ENCODE assay signal across 8 mouse cellular contexts in genomic region chr3:89784991-89785753, GRCm38 (mm10). TPM values are rescaled to one million over a fixed set of nuclear protein-coding genes. Genes with fewer than 3 reads are reported as not detected.
DNase-seq lines count a peak whose midpoint lies in the region; ATAC-seq and TF ChIP-seq lines count a peak whose summit lies in the region.

No protein-coding gene starts in this region.

- no peaks in the 10 kb centered on the region for H3K9me3 ChIP-seq in hindbrain, embryonic 13.5 days

- H3K4me3 ChIP-seq in left cerebral cortex, adult 2 months: no peak overlapping the region
- no peak overlapping the region for H3K4me3 ChIP-seq in hindbrain, embryonic 13.5 days

- ATAC-seq in hindbrain, embryonic 13.5 days (ENCODE audit: low FRiP score): no peak
- ATAC-seq in megakaryocyte, adult 5-6 weeks (ENCODE audit: poor library complexity, severe bottlenecking): peak; percentile 96

- H3K9ac ChIP-seq in hindbrain, embryonic 13.5 days: peak overlapping the region; percentile 24; the same call in 1 of the 2 replicates

- no peaks in the 10 kb centered on the region for H3K27me3 ChIP-seq in hindbrain, embryonic 13.5 days

- H3K4me2 ChIP-seq in hindbrain, embryonic 13.5 days: no peak overlapping the region

- peak; percentile 53 to 73 for DNase-seq in left cerebral cortex, adult 2 months (ENCODE audit: extremely low spot score in 1 of 2, low spot score in 2 of 2)
- no peak for DNase-seq in left cerebral cortex, adult 11 months (ENCODE audit: low spot score)
- DNase-seq in cerebellum, adult 8-10 months: peak; percentile 69
- DNase-seq in frontal cortex, postnatal 14 days (ENCODE audit: low spot score in 2 of 2): peak; percentile 40 to 67
- peak; percentile 49 to 86 for DNase-seq in left cerebral cortex, postnatal 10 days (ENCODE audit: extremely low spot score in 1 of 2, low spot score in 2 of 2)
- peak; percentile 91 for DNase-seq in skeletal muscle tissue, adult 2 months (ENCODE audit: low read depth, low spot score)

- no peak overlapping the region for H3K27ac ChIP-seq in left cerebral cortex, adult 2 months
- no peak overlapping the region for H3K27ac ChIP-seq in hindbrain, embryonic 13.5 days

- peaks cover 40% of the 10 kb centered on the region for H3K36me3 ChIP-seq in hindbrain, embryonic 13.5 days

- 28% methylated on average over 11 of the region's 11 CpGs for WGBS in hindbrain, embryonic 13.5 days

- intact Hi-C loops in left cerebral cortex, adult 2 months (cut with DNase I): loop anchor here (1.0 kb wide), 1 partner anchor 73 kb away; no protein-coding TSS in a partner anchor
- intact Hi-C loops in left cerebral cortex, postnatal 10 days (cut with DNase I): loop anchor here (5.0 kb wide), 1 partner anchor 72 kb away; no protein-coding TSS in a partner anchor

- H3K4me1 ChIP-seq in hindbrain, embryonic 13.5 days (replicated peaks): peaks cover 9% of the 10 kb centered on the region

- TF ChIP-seq CTCF in left cerebral cortex, adult 2 months (IDR thresholded peaks at IDR 0.05): peak; percentile 80

RNA-seq across cellular contexts. Expression of gene Ube2q1, which starts 11.8 kb away (rescaled TPM):
- total RNA-seq in left cerebral cortex, adult 2 months (2021): 10 to 100 TPM; 83.9 to 90.7 TPM
- 13.5 and 14.4 TPM in 2 replicates for polyA plus RNA-seq in hindbrain, embryonic 13.5 days (2015; fragmentation: Nextera tagmentation; extraction: Ambion mirVana)
- total RNA-seq in left cerebral cortex, postnatal 10 days (2021): 10 to 100 TPM; 76.2 to 79.4 TPM
- total RNA-seq in megakaryocyte, adult 5-6 weeks (2015): 113 and 119 TPM in 2 replicates
- 133 and 138 TPM in 2 replicates for total RNA-seq in megakaryocyte, adult 5-6 weeks (2017)

RNA-seq across cellular contexts. Expression of gene Chrnb2, which starts 20.7 kb away (rescaled TPM):
- 10 to 100 TPM; 29.0 to 29.3 TPM for total RNA-seq in left cerebral cortex, adult 2 months (2021)
- polyA plus RNA-seq in hindbrain, embryonic 13.5 days (2015; fragmentation: Nextera tagmentation; extraction: Ambion mirVana): 28.1 and 30.7 TPM in 2 replicates
- 10 to 100 TPM; 26.0 to 26.9 TPM for total RNA-seq in left cerebral cortex, postnatal 10 days (2021)
- total RNA-seq in megakaryocyte, adult 5-6 weeks (2015): 0.21 and 0.91 TPM in 2 replicates
- 0.49 and 0.51 TPM in 2 replicates for total RNA-seq in megakaryocyte, adult 5-6 weeks (2017)

RNA-seq across cellular contexts. Expression of gene She, which starts 46.0 kb away (rescaled TPM):
- total RNA-seq in left cerebral cortex, adult 2 months (2021): 1 to 10 TPM; 3.1 to 3.7 TPM
- polyA plus RNA-seq in hindbrain, embryonic 13.5 days (2015; fragmentation: Nextera tagmentation; extraction: Ambion mirVana): 1.7 and 2.1 TPM in 2 replicates
- 1 to 10 TPM; 3.1 to 3.3 TPM for total RNA-seq in left cerebral cortex, postnatal 10 days (2021)
- not detected in 2 replicates for total RNA-seq in megakaryocyte, adult 5-6 weeks (2015)
- total RNA-seq in megakaryocyte, adult 5-6 weeks (2017): not detected in 2 replicates

Comparison
In these comparisons a context has a peak if more than half of its experiments do, and no peak if none do; other contexts are left out.
1. RNA of gene Chrnb2, which starts 20.7 kb away (total RNA-seq): 29.0 to 29.3 TPM in left cerebral cortex, adult 2 months and 26.0 to 26.9 TPM in left cerebral cortex, postnatal 10 days; 0.21 to 0.91 TPM in megakaryocyte, adult 5-6 weeks; every median in the first group is over 10 times any median in the second.
2. RNA of gene She, which starts 46.0 kb away (total RNA-seq): 3.1 to 3.7 TPM in left cerebral cortex, adult 2 months and 3.1 to 3.3 TPM in left cerebral cortex, postnatal 10 days; not detected in megakaryocyte, adult 5-6 weeks; every median in the first group is over 4 times any median in the second.